Mouse (Mus musculus): ENCODE measurements at regions not wholly inside any gene's neighbourhood (a gene's known extent, or its start where the extent isn't known, plus 50 kb on each side); places are given as distances from the start of the nearest gene placed in this dataset.

DNA sequence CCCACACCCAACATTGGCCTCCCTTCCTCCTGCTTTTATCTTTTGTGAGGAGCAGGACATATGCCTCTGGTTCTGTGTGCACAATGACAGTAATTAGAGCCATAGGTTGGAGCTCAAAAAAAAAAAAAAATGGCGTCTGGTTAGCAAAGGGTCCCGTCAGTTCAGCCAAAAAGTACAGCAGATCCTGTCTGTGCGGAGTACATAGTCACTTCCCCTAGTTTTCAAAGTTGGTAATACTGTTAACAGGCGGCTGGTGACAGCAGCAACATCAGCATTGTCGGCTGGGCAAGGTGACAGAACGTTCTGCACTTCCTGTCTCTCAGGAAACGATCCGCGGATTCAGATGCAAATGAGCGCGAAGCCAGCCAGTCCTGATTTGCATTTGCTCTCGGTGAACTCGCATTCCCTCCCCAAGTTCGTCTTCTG is 642.4 kb upstream of the Gm19410 start:
- TF ChIP-seq POLR2A (IDR thresholded peaks at IDR 0.05; ENCODE audit: low read depth, low read length): no peak
- TF ChIP-seq CTCF (IDR thresholded peaks at IDR 0.05; ENCODE audit: borderline replicate concordance, insufficient read depth, low read length): no peak
